Mouse (Mus musculus) c-Kit-positive CD71-negative TER-119-negative erythroid progenitor cells, embryonic 14.5 days (primary cell): ENCODE measurements around the gene Cpox.

Experiments
- DNase-seq: peaks from one replicate; pipeline ENCODE4 v3.0.0-alpha.2; 2013; ENCODE audit warnings: low read depth

The Cpox gene

GRCm38 (mm10) chr16:58669264-58669663 is 828 bp upstream of the Cpox start:
- DNase-seq = no peak

- no peak for DNase-seq
These were observed 551 bp downstream of the Cpox start for GRCm38 (mm10) chr16:58670643-58671042.

DNA sequence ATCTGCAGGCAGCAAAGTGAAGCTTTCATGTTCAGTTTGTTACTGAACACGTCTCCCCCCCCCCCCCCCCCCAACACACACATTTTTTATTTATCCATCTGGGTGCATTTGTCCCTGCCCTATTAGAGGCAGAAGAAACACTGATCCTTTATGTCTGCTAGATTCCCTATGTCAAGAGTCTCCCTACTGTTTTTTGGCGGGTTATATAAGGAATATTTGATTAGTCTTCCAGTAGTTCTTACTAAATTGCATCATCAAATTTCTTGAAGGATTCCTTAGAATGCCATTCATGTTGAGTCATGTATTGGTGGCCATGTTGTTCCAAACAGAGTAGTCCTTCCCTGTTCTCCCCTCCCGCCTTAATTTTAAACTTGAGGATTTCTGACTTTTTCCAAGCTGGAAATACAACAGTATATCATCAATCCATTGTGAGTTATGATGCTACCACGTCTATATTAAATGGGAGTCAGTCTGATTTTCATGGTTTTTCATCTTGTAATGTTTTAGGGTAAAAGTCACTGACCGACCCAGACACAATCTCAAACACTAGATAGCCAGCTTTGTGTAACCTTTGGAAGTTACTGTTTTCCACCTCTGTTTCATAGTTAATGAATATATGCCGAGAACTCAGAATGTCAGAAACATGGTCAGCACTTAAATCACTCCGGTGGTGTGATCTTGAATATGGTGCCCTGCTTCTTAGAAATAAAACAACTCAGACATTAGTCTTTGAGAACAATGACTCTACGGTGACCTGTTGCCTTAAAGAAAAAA is 1.3 kb downstream of the Cpox start:
- no peak for DNase-seq

DNA sequence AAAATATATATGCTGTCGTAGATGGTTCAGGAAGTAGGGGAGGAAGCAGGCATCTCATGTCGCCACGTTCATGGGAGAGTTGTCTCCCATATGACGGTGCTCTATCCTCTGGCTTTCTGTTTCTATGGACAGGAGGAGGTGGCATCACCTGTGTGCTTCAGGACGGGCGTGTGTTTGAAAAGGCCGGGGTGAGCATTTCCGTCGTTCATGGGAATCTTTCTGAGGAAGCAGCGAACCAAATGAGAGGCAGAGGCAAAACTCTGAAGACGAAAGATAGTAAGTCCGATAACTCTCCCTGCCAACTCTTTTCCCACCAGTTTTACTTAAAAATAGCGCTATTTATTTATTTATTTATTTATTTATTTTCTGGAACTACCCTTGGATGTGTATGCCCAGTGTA is 2.3 kb downstream of the Cpox start:
- DNase-seq = no peak

DNA sequence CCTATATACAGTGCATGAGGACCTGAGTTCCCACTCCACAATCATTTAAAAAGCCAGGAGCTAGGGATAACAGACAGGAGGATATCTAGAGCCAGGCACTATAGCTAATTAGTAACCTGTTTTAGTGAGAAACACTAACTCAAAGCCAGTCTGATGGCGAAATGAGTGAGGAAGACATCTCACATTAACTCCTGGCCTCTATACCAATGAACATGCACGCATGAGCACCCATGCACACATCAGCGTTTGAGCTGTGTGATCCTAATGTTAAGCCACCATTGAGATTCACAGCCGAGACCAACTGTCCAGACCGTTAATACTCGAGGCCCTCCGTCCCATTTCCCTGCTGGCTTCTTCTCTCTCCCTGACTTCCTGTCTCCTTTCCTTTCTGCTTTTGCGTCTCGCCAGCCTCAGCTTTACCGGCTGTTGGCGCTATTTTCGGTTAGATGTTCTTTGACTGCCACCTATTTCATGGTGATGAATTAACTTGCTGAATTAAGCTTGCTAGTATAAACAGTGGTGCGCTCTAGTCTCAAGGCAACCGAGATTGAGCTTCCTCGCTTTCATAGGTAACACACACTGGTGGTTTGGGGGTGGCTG is 3.8 kb downstream of the Cpox start:
- no peak for DNase-seq

DNA sequence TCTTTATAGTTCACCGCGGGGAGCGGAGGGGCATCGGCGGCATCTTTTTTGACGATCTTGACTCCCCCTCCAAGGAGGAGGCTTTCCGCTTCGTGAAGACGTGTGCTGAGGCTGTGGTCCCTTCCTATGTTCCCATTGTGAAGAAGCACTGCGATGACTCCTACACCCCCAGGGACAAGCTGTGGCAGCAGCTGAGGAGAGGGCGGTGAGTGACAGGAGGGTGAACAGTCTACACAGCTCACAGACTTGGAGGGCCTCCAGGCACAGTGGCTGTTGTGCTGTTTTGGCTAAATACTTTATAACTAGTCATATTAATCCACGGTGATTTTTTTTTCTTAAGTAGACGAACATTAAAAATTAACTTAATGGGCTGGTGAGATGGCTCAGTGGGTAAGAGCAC is 5.2 kb downstream of the Cpox start:
- DNase-seq = no peak

DNA sequence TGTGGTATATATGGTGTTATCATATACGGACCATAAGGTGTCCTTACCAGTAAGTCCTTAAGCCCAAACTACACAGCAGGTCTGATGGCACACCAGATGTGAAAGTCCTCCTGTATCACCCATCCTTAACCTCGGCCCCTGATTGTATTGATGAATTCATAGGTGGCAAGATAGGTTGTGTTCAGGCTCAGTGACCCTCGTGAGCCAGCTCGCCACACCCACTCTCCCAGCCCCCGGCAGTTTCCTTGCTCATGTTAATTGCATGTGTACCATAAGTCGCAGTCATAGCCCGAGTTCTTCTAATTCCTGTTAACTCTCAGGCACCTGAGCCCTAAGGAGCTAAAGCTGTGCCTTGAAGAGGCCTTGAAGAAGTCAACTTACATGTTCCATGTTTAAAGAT is 6.1 kb downstream of the Cpox start:
- DNase-seq = no peak

GRCm38 (mm10) chr16:58676633-58677032 is 6.5 kb downstream of the Cpox start:
- no peak for DNase-seq

DNA sequence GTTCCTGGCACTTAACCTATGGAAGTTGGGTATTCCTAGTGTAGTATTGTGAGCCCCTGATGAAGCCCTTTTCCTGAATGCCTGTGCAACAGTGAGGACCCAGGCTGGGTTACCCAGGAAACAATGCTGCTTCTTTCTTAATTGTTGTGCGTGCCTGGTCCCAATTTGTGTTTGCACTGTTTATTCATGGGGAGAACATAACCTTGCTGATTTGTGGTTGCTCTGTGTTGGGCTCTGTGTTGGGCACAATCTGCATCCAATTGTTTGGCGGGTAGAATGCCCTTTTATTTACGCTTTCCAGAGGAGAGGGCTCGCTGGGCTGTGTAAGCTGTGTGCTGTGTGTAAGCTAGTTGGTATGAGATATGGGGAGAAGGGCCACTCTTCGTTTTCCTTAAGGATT is 7.4 kb downstream of the Cpox start:
- DNase-seq = no peak

DNA sequence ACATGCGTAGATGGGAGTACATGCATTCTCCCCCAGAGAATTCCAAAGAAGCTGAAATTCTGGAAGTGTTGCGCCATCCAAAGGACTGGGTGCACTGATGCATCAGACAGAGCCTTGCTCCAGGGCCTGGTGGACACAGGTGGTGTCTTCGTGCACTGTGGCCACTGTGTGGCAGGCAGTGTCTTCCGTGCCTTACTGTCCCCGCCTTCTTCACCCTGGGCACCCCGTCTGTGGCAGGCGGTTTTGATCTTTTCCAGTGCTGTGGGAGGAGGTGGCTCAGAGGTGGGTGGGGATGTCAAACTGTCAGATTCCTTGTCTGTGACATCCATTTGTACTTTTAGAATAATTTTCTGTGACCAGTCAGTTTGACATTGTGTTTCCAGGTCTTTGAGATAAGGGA is 8.6 kb downstream of the Cpox start:
- DNase-seq = no peak

- no peak for DNase-seq
These were observed 12.0 kb downstream of the Cpox start for GRCm38 (mm10) chr16:58682046-58682445.

GRCm38 (mm10) chr16:58682870-58683269 is 12.8 kb downstream of the Cpox start:
- no peak for DNase-seq

- no peak for DNase-seq
These were observed 13.8 kb downstream of the Cpox start for GRCm38 (mm10) chr16:58683911-58684310.

DNA sequence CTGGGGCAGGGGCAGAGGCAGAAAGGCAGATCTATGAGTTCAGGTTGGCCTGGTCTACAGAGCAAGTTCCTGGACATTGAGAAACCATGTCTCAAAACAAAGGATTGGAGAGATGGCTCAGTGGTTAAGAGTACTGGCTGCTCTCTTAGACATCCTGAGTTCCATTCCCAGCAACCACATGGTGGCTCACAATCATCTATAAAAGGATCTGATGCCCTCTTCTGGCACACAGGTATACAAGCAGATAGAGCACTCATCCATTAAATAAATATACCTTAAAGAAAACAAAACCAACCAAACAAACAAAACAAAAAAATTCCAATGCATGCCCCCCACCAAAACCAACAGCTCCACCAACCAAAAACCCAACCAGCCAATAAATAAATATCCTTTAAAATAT is 14.4 kb downstream of the Cpox start:
- no peak for DNase-seq

DNA sequence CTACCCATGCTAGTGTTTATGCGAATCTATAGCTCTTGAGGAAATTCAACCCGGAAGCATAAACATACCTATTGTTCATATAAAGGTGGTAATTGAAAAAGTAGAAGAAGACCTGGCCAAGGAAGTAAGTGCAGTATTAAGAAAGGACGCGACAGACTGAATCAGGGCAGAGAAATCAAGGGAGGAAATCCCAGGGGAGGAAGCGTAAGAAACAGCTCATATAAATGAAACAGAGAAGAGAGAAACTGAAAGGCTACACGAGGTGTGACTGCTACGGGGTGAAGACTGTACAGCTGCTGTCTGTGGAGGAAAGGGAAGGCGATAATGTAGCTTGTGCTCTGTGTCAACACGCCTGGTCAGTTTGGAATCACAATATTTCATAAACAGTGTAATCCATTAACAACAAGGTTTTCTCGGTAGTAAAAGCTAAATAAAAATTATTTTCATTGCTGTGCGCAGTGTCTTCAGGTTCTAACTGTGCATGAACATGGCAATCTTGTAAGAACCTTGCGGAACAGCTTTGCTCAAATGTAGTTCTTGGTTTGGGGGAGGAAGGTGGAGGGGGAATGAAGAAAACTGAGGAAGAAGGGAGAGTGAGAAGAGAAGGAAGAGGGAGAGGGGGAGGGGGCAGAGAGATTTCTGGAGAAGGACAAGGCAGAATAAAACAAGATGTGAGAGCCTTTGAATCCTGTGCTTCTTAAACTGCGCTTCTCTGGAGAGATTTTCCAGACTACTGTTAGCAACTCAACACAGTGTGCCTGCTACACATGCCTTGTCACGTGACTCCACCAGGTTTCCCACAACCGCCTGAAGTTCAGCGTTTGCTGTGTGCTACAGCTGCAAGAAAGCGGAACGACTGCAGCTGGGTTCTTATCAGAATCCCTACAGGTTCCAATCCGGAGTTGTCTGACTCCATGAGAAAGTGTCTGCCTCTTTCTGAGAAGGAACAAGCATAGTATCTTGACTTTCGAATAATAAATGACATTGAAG is 15.8 kb downstream of the Cpox start:
- no peak for DNase-seq

DNA sequence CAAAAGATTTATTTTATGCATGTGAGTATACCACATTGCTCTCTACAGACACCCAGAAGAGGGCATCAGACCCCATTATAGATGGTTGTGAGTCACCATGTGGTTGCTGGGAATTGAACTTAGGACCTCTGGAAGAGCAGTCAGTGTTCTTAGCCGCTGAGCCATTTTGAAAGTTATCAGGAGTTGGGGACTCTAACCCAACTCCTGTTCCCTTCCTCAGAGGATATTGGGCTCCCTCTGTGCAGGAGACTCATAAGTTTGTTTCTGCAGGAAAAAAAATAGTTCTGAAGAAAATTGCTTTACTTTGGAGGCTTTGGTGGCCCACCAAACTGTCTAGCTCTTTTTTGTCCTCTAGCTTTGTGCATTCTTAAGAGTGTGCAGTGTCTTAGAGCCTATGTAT is 18.4 kb downstream of the Cpox start:
- no peak for DNase-seq

DNA sequence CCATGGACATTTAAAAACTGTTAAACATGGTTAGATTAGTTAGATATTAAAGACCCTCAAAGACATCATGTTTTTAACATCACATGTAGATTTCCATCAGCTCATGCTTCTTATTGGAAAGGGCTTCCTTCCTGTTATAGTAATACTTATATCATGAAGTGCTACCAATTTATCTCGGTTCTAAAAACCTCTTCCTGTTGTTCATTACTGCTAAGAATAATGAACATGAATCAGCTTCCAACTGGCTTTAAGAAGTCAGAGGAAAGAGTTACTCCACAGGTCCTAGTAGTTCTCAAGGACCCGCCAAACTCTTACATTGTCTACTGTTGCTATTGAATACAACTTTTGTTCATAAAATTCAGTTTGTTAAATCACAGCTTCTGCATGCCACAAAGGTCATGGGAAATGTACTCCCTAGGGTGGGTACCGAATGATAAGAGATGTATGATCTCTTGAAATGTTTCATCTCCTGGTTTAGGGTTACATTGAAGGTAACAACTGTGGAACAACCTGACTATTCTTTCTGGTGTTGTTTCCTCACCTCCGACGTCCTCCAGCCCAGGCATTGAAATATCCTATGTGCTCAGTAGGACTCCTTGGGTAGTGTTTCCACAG is 19.6 kb downstream of the Cpox start:
- no peak for DNase-seq

DNA sequence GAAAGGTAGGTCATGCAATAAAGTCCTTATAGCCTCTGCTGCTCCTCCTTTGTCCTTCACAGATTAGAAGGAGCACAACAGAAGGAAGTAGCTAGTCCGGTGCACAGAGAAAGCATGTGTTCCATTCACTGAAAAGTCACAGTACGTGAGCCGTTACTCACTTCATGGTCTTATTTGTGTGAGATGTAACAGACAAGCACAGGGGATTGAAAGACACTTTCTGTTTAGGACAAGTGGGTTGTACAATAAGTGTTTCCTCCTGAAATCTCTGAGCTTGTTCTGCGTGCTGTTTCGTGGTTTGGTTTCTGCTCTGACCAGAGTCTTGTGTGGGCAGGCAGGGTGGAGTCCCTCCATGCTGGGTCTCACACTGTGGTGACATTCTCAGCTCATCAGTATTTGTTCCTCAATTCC is 20.2 kb downstream of the Cpox start:
- DNase-seq = no peak

- DNase-seq = no peak
These were observed 24.0 kb downstream of the Cpox start for GRCm38 (mm10) chr16:58694091-58694490.

DNA sequence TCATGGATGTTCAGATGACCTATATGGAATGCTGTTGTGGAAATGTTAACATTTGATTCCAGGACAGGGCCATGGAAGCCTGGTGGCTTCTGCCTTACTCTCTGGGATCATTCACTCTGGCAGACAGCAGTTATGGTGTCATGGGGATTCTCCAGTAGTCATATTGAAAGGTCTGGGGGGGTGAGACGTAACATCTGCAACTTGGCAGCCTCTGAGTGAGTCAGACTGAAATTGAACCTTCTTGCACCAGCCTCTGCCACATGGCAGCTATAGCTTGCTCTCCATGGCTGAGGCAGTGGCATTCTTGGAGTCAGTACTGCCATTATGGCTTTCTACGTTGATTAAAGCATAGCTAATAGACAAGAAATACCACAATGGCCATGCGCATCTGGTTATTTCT is 26.7 kb downstream of the Cpox start:
- DNase-seq = no peak

- no peak for DNase-seq
These were observed 27.2 kb downstream of the Cpox start for GRCm38 (mm10) chr16:58697261-58697660.

DNA sequence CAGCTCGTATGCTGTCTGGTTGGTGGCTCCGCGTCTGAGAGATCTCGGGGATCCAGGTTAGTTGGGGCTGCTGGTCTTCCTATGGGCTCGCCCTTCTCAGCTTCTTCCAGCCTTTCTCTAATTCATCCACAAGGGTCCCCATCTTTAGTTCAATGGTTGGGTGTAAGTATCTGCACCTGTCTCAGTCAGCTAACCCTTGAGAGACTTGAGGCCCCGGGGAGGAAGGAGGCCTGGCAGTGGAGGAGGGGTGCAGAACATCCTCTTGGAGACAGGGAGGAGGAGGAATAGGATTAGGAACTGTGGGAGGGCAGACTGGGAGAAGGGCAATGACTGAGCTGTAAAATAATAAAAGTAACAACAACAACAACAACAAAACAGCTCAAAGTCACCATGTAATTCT is 30.1 kb downstream of the Cpox start:
- no peak for DNase-seq
